Mouse (Mus musculus) limb, embryonic 12.5 days (tissue): ENCODE results near the gene Donson. TPM values are rescaled to one million over a fixed set of nuclear protein-coding genes. Genes with fewer than 3 reads are reported as not detected.
A peak's percentile ranks its signal among the peaks of the same experiment; 100 is the strongest.

Source experiments
- ATAC-seq: fragments of 200-750 bp; cut with Nextera tagmentation; 2 replicates; pipeline ENCODE4 v1.8.0; 2017; ENCODE audit warnings: low read depth, moderate TSS enrichment; ENCODE audit not compliant: insufficient number of reproducible peaks, insufficient read depth, low FRiP score, low TSS enrichment
- H3K27ac ChIP-seq: fragments of 300-500 bp; sonication (generic); 2 replicates; pipeline ENCODE4 v1.5.1; 2016; ENCODE audit warnings: mild to moderate bottlenecking, moderate library complexity
- H3K27me3 ChIP-seq: fragments of 300-500 bp; sonication (generic); 2 replicates; pipeline ENCODE4 v1.6.1; 2016; ENCODE audit warnings: mild to moderate bottlenecking, moderate library complexity
- H3K36me3 ChIP-seq: fragments of 300-500 bp; sonication (generic); 2 replicates; pipeline ENCODE4 v1.6.1; 2016; ENCODE audit warnings: mild to moderate bottlenecking, moderate library complexity
- H3K4me1 ChIP-seq: fragments of 300-500 bp; sonication (generic); replicated peaks from 2 replicates; pipeline ENCODE4 v1.6.1; 2016
- H3K4me2 ChIP-seq: fragments of 300-500 bp; sonication (generic); 2 replicates; pipeline ENCODE4 v1.6.1; 2016; ENCODE audit warnings: mild to moderate bottlenecking, moderate library complexity
- H3K4me3 ChIP-seq: fragments of 300-500 bp; sonication (generic); replicated peaks from 2 replicates; pipeline ENCODE4 v1.5.1; 2016; ENCODE audit warnings: mild to moderate bottlenecking
- H3K9ac ChIP-seq: fragments of 300-500 bp; sonication (generic); replicated peaks from 2 replicates; pipeline ENCODE4 v1.6.1; 2016; ENCODE audit warnings: mild to moderate bottlenecking, moderate library complexity
- H3K9me3 ChIP-seq: fragments of 300-500 bp; sonication (generic); 2 replicates; pipeline ENCODE4 v1.6.1; 2016; ENCODE audit warnings: mild to moderate bottlenecking, moderate library complexity
- WGBS: fragments of 180-500 bp; shearing (Covaris S2); methylation state at CpG from one replicate; pipeline ENCODE4 v1.1.7; 2016; 5-methylcytosine and 5-hydroxymethylcytosine counted together
- polyA plus RNA-seq: library from polyadenylated mRNA; unstranded; fragments of >200 nt; fragmentation: Nextera tagmentation; extraction: Ambion mirVana; gene quantifications from 2 replicates; pipeline ENCODE4 v1.2.1, GENCODE M21; 2016

Donson gene
- polyA plus RNA-seq, 1 experiment from 2014 or later, result 36.2 TPM

DNA sequence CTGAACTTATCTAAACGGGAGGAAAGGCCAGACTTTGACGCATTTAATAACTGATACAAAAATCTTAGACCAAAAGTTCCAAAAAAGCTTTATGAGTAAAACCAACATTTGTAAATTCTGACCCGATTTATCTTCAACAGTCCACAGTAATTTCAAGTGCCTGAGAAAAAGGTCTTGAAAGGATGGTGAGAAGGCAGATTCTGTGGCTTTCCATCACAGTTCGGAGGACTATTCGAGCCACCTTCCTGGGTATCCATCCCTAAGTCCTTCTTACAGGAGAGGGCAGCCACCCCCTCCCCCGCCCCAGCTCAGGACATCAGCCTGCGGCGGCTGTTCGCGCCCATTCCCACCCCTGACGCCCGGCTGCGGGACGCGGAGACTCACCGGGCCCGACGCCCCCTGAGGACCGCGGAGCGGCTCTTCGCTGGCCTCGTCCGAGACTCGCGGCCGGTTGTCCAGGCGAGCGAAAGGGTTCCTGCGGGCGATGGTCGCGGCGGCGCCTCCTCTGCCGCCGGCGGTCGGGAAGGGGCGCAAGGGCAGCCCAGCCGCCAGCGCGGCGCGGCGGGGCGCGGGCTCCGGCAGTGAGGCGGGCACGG lies 449 bp downstream of the Donson start:
- Histone ChIP-seq H3K27ac (peak overlapping the region; percentile 82), H3K9ac (peak overlapping the region; percentile 94), H3K36me3 (peaks cover 33% of the 10 kb centered on the region), H3K27me3 (no peaks in the 10 kb centered on the region), H3K4me3 (peak overlapping the region; percentile 89), H3K4me2 (peak overlapping the region; percentile 77), H3K4me1 (peaks cover 19% of the 10 kb centered on the region), H3K9me3 (no peaks in the 10 kb centered on the region)
- peak; percentile 54 for ATAC-seq
- WGBS, result 1% methylated on average over 48 of the region's 51 CpGs

DNA sequence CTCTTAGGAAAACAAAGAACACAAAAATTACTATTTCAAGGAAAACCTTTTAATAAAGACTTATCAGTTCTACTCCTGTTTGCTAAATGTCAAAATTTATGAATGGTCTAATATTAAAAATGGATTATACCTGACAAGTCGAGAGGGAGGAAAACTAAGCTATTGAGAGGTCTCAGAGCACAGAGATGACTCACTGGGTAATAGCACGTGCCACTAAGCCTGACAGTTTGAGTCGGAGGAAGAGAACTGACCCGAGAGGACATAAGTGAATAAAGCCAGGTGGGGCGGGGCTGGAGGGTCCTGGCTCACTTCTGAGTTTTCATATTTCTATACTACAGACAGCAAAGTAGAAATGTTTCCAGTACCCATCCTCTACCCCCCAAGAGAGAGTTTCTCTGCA lies 2.2 kb downstream of the Donson start:
- Histone ChIP-seq H3K4me1 (peaks cover 19% of the 10 kb centered on the region), H3K36me3 (peaks cover 49% of the 10 kb centered on the region), H3K27me3 (no peaks in the 10 kb centered on the region), H3K4me3 (no peak overlapping the region), H3K9ac (no peak overlapping the region), H3K4me2 (no peak overlapping the region), H3K27ac (no peak overlapping the region), H3K9me3 (no peaks in the 10 kb centered on the region)
- no peak for ATAC-seq
- 82% methylated on average over 5 of the region's 5 CpGs for WGBS

DNA sequence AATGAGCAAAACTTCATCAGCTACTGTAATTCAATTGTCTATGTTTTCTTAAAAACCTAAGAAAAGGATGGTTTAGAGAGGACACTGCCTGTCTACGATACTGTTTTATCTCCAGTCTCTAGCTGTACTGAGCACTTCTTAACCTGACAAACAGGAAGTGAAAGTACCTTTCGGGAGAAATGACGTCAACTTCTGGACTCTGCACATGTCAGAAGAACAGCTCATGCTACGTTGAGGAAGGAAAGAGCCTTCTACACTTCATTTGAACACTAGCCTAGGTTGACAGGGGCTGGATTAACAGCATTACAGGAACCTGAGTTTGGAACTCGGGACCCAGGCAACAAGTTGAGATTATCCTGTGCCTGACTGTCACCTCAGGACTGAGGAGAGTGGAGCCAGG lies 3.0 kb downstream of the Donson start:
- H3K4me2 ChIP-seq, result no peak overlapping the region
- no peak overlapping the region for H3K9ac ChIP-seq
- no peak overlapping the region for H3K4me3 ChIP-seq
- peaks cover 19% of the 10 kb centered on the region for H3K4me1 ChIP-seq
- WGBS, result 90% methylated on average over 5 of the region's 5 CpGs
- H3K36me3 ChIP-seq, result peaks cover 53% of the 10 kb centered on the region
- H3K27me3 ChIP-seq, result no peaks in the 10 kb centered on the region
- no peaks in the 10 kb centered on the region for H3K9me3 ChIP-seq
- H3K27ac ChIP-seq, result no peak overlapping the region
- no peak for ATAC-seq

DNA sequence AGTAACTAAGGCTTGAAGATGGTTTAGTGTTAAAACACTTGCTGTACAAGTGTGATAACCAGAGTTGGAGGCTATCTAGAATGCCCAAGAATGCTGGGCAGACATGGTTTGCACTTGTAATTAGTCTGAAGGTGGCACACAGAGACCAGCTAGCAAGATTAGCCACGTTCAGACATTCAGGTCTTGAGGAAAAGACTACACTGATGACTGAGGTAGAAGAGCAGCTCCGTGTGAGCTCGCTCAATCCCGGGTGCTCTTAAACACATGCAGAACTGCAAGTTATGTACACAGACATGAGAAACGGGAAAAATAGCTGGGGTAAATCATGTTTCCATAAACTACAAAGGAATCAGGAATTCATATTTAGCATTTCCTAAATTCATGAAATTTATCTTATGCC lies 7.9 kb downstream of the Donson start:
- H3K4me2 ChIP-seq, result no peak overlapping the region
- no peaks in the 10 kb centered on the region for H3K9me3 ChIP-seq
- no peak for ATAC-seq
- H3K27ac ChIP-seq, result no peak overlapping the region
- no peaks in the 10 kb centered on the region for H3K27me3 ChIP-seq
- no peaks in the 10 kb centered on the region for H3K4me1 ChIP-seq
- 87% methylated on average over 5 of the region's 5 CpGs for WGBS
- H3K36me3 ChIP-seq, result peaks cover 92% of the 10 kb centered on the region
- no peak overlapping the region for H3K4me3 ChIP-seq
- H3K9ac ChIP-seq, result no peak overlapping the region

DNA sequence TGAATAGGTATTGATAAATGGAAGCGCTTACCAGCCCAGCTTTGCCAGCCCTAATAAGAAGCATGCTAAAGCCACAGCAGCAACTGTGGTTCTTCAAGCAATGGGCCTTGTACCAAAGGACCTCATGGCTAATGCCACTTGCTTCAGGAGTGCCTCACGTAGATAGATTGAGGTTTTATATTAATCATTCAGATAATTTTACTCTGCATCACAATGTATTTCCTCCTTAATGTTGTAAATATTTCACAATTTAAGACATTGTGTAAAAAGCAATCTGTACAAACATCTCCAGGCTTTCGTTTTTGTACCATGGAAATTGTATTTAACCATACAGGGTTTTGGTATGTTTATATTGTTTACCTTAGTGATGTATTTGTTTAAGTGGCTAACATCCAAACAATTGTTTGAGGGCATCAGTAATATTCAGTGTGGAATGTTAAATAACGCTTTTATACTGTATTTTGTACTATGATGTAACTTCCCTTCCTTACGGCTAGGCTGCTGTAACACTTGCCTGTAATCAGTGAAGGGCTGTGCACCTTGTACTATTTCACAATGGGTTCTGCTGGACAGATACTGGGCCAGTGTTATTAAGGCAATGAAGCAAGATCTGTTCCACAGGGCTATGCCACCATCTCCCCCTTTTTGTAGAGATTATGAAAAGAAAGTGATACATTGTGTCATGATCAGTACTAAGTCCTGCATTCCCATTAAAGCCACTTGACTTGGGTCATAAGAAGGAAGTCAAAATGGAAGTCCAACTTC lies 10.2 kb downstream of the Donson start:
- ATAC-seq, result no peak
- Histone ChIP-seq H3K9ac (no peak overlapping the region), H3K4me3 (no peak overlapping the region), H3K9me3 (no peaks in the 10 kb centered on the region), H3K36me3 (peaks cover 90% of the 10 kb centered on the region), H3K27ac (no peak overlapping the region), H3K4me2 (no peak overlapping the region), H3K27me3 (no peaks in the 10 kb centered on the region), H3K4me1 (no peaks in the 10 kb centered on the region)
- WGBS, result 90% methylated on average over 5 of the region's 5 CpGs

DNA sequence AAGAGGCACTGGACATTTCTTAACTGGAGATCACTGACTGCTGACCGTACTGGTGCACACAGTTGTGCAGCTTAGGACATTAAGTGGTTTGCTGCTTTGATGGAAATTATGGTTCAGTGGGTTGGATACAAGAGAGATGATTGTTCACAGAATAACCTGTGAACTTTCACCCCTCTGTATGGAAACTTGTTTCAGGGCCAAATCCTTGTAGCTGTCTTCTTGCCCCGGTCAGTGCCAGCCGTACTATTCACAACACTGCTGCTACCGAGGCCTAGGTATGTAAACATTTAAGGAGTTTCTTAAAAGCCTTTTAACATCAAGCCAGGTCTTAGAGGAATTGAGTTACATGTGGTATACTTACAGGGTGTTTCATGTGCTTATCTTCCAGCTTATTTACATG lies 14.1 kb downstream of the Donson start:
- Histone ChIP-seq H3K27ac (no peak overlapping the region), H3K9me3 (no peaks in the 10 kb centered on the region), H3K36me3 (peaks cover 93% of the 10 kb centered on the region), H3K27me3 (no peaks in the 10 kb centered on the region), H3K4me3 (no peak overlapping the region), H3K9ac (no peak overlapping the region), H3K4me2 (no peak overlapping the region), H3K4me1 (no peaks in the 10 kb centered on the region)
- 90% methylated on average over 4 of the region's 4 CpGs for WGBS
- ATAC-seq, result no peak

DNA sequence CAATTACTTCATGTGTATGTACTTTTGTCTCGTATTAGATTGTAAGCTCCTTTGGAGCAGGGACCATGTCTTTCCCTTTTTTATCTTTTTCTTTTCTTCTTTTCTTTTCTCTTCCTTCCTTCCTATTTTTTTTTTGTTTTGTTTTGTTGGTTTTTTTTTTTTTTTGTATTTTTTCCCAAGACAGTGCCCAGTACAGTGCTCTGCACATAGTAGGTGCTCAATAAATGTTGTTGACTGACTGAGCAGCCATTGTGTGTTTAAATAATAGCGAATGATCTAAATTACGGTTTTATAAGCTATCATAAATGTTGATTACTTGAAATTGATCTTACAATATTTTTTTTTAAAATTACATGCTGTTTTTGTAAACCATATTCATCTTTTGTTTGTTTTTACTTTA lies 24.8 kb downstream of the Donson start:
- 0 out of 2 replicates have a peak, but pooled peaks cover 3% of the 10 kb centered on the region for H3K9me3 ChIP-seq
- ATAC-seq, result no peak
- 95% methylated on average over 3 of the region's 3 CpGs for WGBS

DNA sequence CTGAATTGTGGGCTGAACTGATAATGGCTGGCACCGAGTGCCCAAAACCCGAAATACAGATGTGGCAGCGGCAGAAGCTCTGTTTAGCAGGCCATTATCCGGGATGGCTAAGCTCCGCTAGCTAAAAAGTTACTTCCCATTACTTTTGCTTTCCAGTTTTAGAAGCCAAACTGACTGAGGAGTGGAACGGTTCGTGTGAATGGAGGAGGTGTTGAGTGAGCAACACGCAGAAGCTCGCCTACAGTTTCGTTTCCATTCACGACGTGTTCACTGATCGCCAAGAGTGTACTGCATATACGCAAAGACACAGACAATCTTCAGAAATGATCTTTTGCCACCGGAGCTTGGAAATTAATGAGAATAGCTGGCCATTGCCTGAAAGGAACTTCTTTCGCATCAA lies 26.2 kb downstream of the Donson start:
- Histone ChIP-seq H3K4me2 (no peak overlapping the region), H3K36me3 (peaks cover 96% of the 10 kb centered on the region), H3K4me1 (no peaks in the 10 kb centered on the region), H3K9me3 (0 out of 2 replicates have a peak, but pooled peaks cover 3% of the 10 kb centered on the region), H3K27me3 (no peaks in the 10 kb centered on the region), H3K9ac (no peak overlapping the region), H3K4me3 (no peak overlapping the region), H3K27ac (no peak overlapping the region)
- 97% methylated on average over 16 of the region's 16 CpGs for WGBS
- no peak for ATAC-seq

More for the DNA sequence above, 24.8 kb downstream of the Donson start:
- H3K27me3 ChIP-seq, result no peaks in the 10 kb centered on the region
- no peak overlapping the region for H3K4me3 ChIP-seq
- H3K9ac ChIP-seq, result no peak overlapping the region
- peaks cover 92% of the 10 kb centered on the region for H3K36me3 ChIP-seq
- H3K4me2 ChIP-seq, result no peak overlapping the region
- no peak overlapping the region for H3K27ac ChIP-seq
- no peaks in the 10 kb centered on the region for H3K4me1 ChIP-seq

DNA sequence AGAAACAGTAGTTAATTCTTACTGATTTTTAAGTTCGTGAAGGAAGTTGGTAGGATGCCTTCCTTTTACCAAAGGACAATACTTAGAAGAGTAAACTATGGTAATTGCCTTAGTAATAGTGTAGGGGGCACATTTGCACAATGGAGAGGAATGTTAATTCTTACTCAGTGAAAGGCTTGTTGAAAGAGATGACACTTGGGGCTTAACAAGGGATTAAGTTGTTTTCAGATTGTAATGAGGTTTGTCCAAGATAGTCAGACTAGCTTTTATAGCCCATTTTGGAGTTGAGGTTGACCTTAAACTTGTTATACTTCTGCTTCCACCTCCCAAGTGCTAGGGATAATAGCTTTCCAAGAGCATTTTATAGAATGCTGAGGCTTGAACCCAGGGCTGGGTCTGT lies 27.2 kb downstream of the Donson start:
- H3K4me2 ChIP-seq, result no peak overlapping the region
- H3K27ac ChIP-seq, result no peak overlapping the region
- H3K27me3 ChIP-seq, result no peaks in the 10 kb centered on the region
- 0 out of 2 replicates have a peak, but pooled peaks cover 3% of the 10 kb centered on the region for H3K9me3 ChIP-seq
- no peaks in the 10 kb centered on the region for H3K4me1 ChIP-seq
- ATAC-seq, result no peak
- H3K9ac ChIP-seq, result no peak overlapping the region
- WGBS, result 79% methylated on average over 1 of the region's 1 CpGs
- H3K4me3 ChIP-seq, result no peak overlapping the region
- peaks cover 96% of the 10 kb centered on the region for H3K36me3 ChIP-seq

DNA sequence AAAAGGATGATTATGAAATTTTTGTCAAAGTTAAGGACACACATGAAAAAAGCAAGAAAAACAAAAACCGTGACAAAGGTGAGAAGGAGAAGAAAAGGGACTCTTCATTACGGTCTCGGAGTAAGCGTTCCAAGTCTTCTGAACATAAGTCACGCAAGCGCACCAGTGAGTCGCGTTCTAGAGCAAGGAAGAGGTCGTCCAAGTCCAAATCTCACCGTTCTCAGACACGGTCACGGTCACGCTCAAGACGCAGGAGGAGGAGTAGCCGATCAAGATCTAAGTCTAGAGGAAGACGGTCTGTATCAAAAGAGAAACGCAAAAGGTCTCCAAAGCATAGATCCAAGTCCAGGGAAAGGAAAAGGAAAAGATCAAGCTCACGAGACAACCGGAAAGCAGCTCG lies 28.8 kb downstream of the Donson start:
- H3K4me3 ChIP-seq, result no peak overlapping the region
- H3K9me3 ChIP-seq, result 0 out of 2 replicates have a peak, but pooled peaks cover 3% of the 10 kb centered on the region
- no peak overlapping the region for H3K4me2 ChIP-seq
- no peak for ATAC-seq
- 96% methylated on average over 20 of the region's 20 CpGs for WGBS
- H3K4me1 ChIP-seq, result no peaks in the 10 kb centered on the region
- H3K9ac ChIP-seq, result no peak overlapping the region
- no peak overlapping the region for H3K27ac ChIP-seq
- peaks cover 96% of the 10 kb centered on the region for H3K36me3 ChIP-seq
- no peaks in the 10 kb centered on the region for H3K27me3 ChIP-seq

DNA sequence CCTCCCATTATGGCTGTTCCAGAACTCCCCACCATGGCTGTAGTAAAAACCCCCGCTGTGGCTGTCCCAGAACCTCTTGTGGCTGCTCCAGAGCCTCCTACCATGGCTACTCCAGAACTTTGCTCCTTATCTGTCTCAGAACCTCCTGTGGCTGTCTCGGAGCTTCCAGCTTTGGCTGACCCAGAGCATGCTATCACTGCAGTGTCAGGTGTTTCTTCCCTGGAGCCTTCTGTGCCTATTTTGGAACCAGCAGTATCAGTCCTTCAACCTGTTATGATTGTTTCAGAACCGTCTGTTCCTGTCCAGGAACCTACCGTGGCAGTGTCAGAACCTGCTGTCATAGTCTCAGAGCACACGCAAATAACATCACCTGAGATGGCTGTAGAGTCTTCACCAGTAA lies 30.1 kb downstream of the Donson start:
- ATAC-seq, result no peak
- H3K27me3 ChIP-seq, result no peaks in the 10 kb centered on the region
- 97% methylated on average over 5 of the region's 5 CpGs for WGBS
- H3K9me3 ChIP-seq, result 0 out of 2 replicates have a peak, but pooled peaks cover 3% of the 10 kb centered on the region
- peaks cover 96% of the 10 kb centered on the region for H3K36me3 ChIP-seq
- H3K4me2 ChIP-seq, result no peak overlapping the region
- H3K4me1 ChIP-seq, result no peaks in the 10 kb centered on the region
- H3K4me3 ChIP-seq, result no peak overlapping the region
- no peak overlapping the region for H3K9ac ChIP-seq
- no peak overlapping the region for H3K27ac ChIP-seq
